Mouse (Mus musculus) liver, embryonic 16.5 days (tissue): ENCODE measurements around the gene Ccm2l. TPM values are rescaled to one million over a fixed set of nuclear protein-coding genes. Genes with fewer than 3 reads are reported as not detected.

ENCODE experiments used
- ATAC-seq: fragments of 200-750 bp; cut with Nextera tagmentation; 2 replicates; pipeline ENCODE4 v1.8.0; 2017; ENCODE audit warnings: low read depth, mild to moderate bottlenecking, moderate number of reproducible peaks, moderate library complexity
- H3K27ac ChIP-seq: fragments of 300-500 bp; sonication (generic); 2 replicates; pipeline ENCODE4 v1.5.1; 2014; ENCODE audit warnings: mild to moderate bottlenecking, low read length
- H3K27me3 ChIP-seq: fragments of 300-500 bp; sonication (generic); 2 replicates; pipeline ENCODE4 v1.6.1; 2014; ENCODE audit warnings: low read depth, low read length, mixed read lengths; ENCODE audit not compliant: control insufficient read depth, insufficient read depth
- H3K36me3 ChIP-seq: fragments of 300-500 bp; sonication (generic); 2 replicates; pipeline ENCODE4 v1.6.1; 2014; ENCODE audit warnings: mild to moderate bottlenecking; ENCODE audit not compliant: control insufficient read depth, insufficient read depth
- H3K4me1 ChIP-seq: fragments of 300-500 bp; sonication (generic); 2 replicates; pipeline ENCODE4 v1.6.1; 2014; ENCODE audit warnings: low read depth, low read length, mixed read lengths; ENCODE audit not compliant: control insufficient read depth
- H3K4me2 ChIP-seq: fragments of 300-500 bp; sonication (generic); 2 replicates; pipeline ENCODE4 v1.6.1; 2014; ENCODE audit warnings: low read depth, low read length, mixed read lengths
- H3K4me3 ChIP-seq: fragments of 300-500 bp; sonication (generic); 2 replicates; pipeline ENCODE4 v1.5.1; 2014; ENCODE audit warnings: low read depth, mild to moderate bottlenecking, low read length
- H3K9ac ChIP-seq: fragments of 300-500 bp; sonication (generic); 2 replicates; pipeline ENCODE4 v1.6.1; 2014; ENCODE audit warnings: low read depth, low read length
- H3K9me3 ChIP-seq: fragments of 300-500 bp; sonication (generic); replicated peaks from 2 replicates; pipeline ENCODE4 v1.6.1; 2016; ENCODE audit warnings: low read length; ENCODE audit not compliant: control insufficient read depth
- WGBS: fragments of 180-500 bp; shearing (Covaris S2); extraction: QIAGEN DNeasy Blood & Tissue Kit; methylation state at CpG from one replicate; pipeline ENCODE4 v1.1.7; 2014; ENCODE audit not compliant: insufficient replicate concordance; 5-methylcytosine and 5-hydroxymethylcytosine counted together
- polyA plus RNA-seq: library from polyadenylated mRNA; unstranded; fragments of >200 nt; fragmentation: Nextera tagmentation; extraction: Ambion mirVana; gene quantifications from 2 replicates; pipeline ENCODE4 v1.2.1, GENCODE M21; 2015

Gene Ccm2l
- polyA plus RNA-seq, 1 experiment from 2014 or later: 0.52 TPM

- H3K27ac ChIP-seq: no peak within 1 kb of the TSS
- H3K4me2 ChIP-seq: peak within 1 kb of the TSS; percentile 53
- WGBS: 4% methylated on average over 38 of the region's 54 CpGs
- peaks cover 3% of the 10 kb centered on the region; the same call in 1 of the 2 replicates for H3K4me1 ChIP-seq
- no peaks in the 10 kb centered on the region for H3K9me3 ChIP-seq
- peak within 1 kb of the TSS; percentile 34 for H3K4me3 ChIP-seq
- no peak within 1 kb of the TSS for H3K9ac ChIP-seq
- peaks cover 45% of the 10 kb centered on the region for H3K27me3 ChIP-seq
- no peak for ATAC-seq
- no peaks in the 10 kb centered on the region for H3K36me3 ChIP-seq
Observed at GRCm38 (mm10) chr2:153031126-153032082, 34.4 kb upstream of the Ccm2l start, which contains the start of gene Xkr7. TSS of gene Xkr7 (plus strand) at chr2:153031852.

GRCm38 (mm10) chr2:153032083-153032842 is 33.5 kb upstream of the Ccm2l start:
- ATAC-seq: no peak
- Histone ChIP-seq H3K4me2 (peak overlapping the region; percentile 53), H3K36me3 (no peaks in the 10 kb centered on the region), H3K27ac (no peak overlapping the region), H3K4me1 (peaks cover 3% of the 10 kb centered on the region; the same call in 1 of the 2 replicates), H3K4me3 (peak overlapping the region; percentile 34), H3K27me3 (peaks cover 45% of the 10 kb centered on the region), H3K9me3 (no peaks in the 10 kb centered on the region), H3K9ac (no peak overlapping the region)
- 2% methylated on average over 45 of the region's 58 CpGs for WGBS

GRCm38 (mm10) chr2:153032973-153033372 is 32.8 kb upstream of the Ccm2l start:
- H3K4me2 ChIP-seq: no peak overlapping the region
- no peaks in the 10 kb centered on the region for H3K36me3 ChIP-seq
- no peak overlapping the region for H3K9ac ChIP-seq
- H3K27ac ChIP-seq: no peak overlapping the region
- H3K4me1 ChIP-seq: peaks cover 3% of the 10 kb centered on the region; the same call in 1 of the 2 replicates
- WGBS: 21% methylated on average over 4 of the region's 4 CpGs
- no peaks in the 10 kb centered on the region for H3K9me3 ChIP-seq
- no peak overlapping the region for H3K4me3 ChIP-seq
- peaks cover 45% of the 10 kb centered on the region for H3K27me3 ChIP-seq
- ATAC-seq: no peak

DNA sequence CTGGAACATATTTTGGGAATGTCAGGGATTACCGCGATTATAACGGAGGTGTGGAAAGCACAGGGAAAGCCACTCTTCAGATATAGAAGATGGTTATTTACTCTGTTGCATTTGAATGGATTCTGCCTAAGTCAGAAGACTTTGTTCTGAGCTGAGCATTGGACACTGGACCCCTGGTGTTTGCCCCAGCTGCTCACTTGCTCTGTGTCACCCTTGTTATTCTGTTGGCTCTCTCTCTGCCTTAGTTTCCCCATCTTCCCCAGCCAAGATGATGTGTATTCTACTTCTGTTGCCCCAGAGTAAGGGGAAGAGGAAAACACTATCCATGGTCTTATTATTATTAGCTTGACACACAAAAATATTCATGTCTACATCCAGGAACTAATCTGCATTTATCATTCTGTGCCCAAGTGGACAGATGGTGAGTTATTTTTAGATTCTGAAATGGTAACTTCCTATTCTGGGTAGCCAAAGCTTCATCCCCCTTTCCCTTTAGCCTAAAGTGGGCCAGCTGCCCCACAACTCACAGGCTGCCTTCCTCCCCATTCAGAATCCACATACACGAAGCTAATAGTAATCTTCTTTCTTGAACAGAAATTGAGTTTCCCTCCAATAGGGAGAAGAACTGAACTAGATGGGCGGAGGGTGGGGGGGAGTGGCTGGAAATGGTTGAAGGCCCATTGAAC is 32.1 kb upstream of the Ccm2l start:
- Histone ChIP-seq H3K4me1 (peaks cover 3% of the 10 kb centered on the region; the same call in 1 of the 2 replicates), H3K27me3 (peaks cover 45% of the 10 kb centered on the region), H3K9me3 (no peaks in the 10 kb centered on the region), H3K4me3 (no peak overlapping the region), H3K27ac (no peak overlapping the region), H3K4me2 (no peak overlapping the region), H3K9ac (no peak overlapping the region), H3K36me3 (no peaks in the 10 kb centered on the region)
- WGBS: 51% methylated on average over 5 of the region's 5 CpGs
- ATAC-seq: no peak

- Histone ChIP-seq H3K27ac (no peak overlapping the region), H3K27me3 (peaks cover 21% of the 10 kb centered on the region), H3K9me3 (no peaks in the 10 kb centered on the region), H3K4me1 (peaks cover 2% of the 10 kb centered on the region; the same call in 1 of the 2 replicates), H3K4me3 (no peak overlapping the region), H3K9ac (no peak overlapping the region), H3K36me3 (no peaks in the 10 kb centered on the region), H3K4me2 (no peak overlapping the region)
- no peak for ATAC-seq
- 11% methylated on average over 2 of the region's 2 CpGs for WGBS
Observed at GRCm38 (mm10) chr2:153036690-153037089, 29.1 kb upstream of the Ccm2l start.

DNA sequence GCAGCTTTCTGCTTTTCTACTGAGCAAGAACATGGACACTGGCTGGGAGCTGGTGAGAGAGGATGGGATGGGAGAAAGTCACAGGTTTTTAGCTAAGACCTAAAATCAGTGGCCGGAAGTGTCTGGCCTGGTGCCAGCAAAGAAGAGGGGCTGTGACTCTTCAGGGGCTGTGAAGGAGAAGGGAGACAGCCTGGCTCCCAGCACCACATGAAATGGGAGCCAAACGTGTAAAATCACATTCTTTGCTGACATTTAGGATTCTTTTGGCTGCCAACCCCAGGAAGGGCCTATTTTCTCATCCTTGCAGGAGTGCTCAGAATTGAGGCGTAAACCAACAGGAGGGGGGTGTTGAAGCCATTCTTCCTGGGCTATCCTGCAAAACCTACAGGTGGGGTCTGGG is 21.9 kb upstream of the Ccm2l start:
- Histone ChIP-seq H3K9me3 (no peaks in the 10 kb centered on the region), H3K4me1 (no peaks in the 10 kb centered on the region), H3K4me2 (no peak overlapping the region), H3K27ac (no peak overlapping the region), H3K27me3 (no peaks in the 10 kb centered on the region), H3K36me3 (no peaks in the 10 kb centered on the region), H3K4me3 (no peak overlapping the region), H3K9ac (no peak overlapping the region)
- 55% methylated on average over 3 of the region's 3 CpGs for WGBS
- ATAC-seq: no peak

GRCm38 (mm10) chr2:153045884-153046299 is 19.9 kb upstream of the Ccm2l start:
- no peak overlapping the region for H3K4me2 ChIP-seq
- no peak for ATAC-seq
- WGBS: 17% methylated on average over 8 of the region's 8 CpGs
- no peaks in the 10 kb centered on the region for H3K27me3 ChIP-seq
- no peak overlapping the region for H3K4me3 ChIP-seq
- no peaks in the 10 kb centered on the region for H3K4me1 ChIP-seq
- H3K36me3 ChIP-seq: no peaks in the 10 kb centered on the region
- H3K9ac ChIP-seq: no peak overlapping the region
- no peak overlapping the region for H3K27ac ChIP-seq
- no peaks in the 10 kb centered on the region for H3K9me3 ChIP-seq

- WGBS: 34% methylated on average over 17 of the region's 17 CpGs
- Histone ChIP-seq H3K27ac (no peak overlapping the region), H3K4me1 (no peaks in the 10 kb centered on the region), H3K27me3 (peaks cover 14% of the 10 kb centered on the region), H3K4me3 (no peak overlapping the region), H3K36me3 (no peaks in the 10 kb centered on the region), H3K9me3 (no peaks in the 10 kb centered on the region), H3K4me2 (no peak overlapping the region), H3K9ac (no peak overlapping the region)
- no peak for ATAC-seq
Observed at GRCm38 (mm10) chr2:153047828-153048465, 17.8 kb upstream of the Ccm2l start.
